Mouse (Mus musculus) stomach, embryonic 15.5 days (tissue): ENCODE results near the gene Osbpl3. TPM values are rescaled to one million over a fixed set of nuclear protein-coding genes. Genes with fewer than 3 reads are reported as not detected.
"Not testable (repeated sequence)": the region's sequence is repeated elsewhere in the genome, so short reads cannot be mapped to it uniquely, and the experiment has no call there.

Experiments
- ATAC-seq: fragments of 200-750 bp; cut with Nextera tagmentation; 2 replicates; pipeline ENCODE4 v1.8.0; 2017; ENCODE audit warnings: low read depth, moderate number of reproducible peaks, moderate TSS enrichment; ENCODE audit not compliant: insufficient read depth, low FRiP score
- H3K27ac ChIP-seq: fragments of 300-500 bp; sonication (generic); 2 replicates; pipeline ENCODE4 v1.5.1; 2015; ENCODE audit warnings: mild to moderate bottlenecking, inconsistent platforms
- H3K27me3 ChIP-seq: fragments of 300-500 bp; sonication (generic); replicated peaks from 2 replicates; pipeline ENCODE4 v1.6.1; 2015; ENCODE audit warnings: inconsistent platforms
- H3K36me3 ChIP-seq: fragments of 300-500 bp; sonication (generic); 2 replicates; pipeline ENCODE4 v1.6.1; 2015; ENCODE audit warnings: inconsistent platforms
- H3K4me1 ChIP-seq: fragments of 300-500 bp; sonication (generic); 2 replicates; pipeline ENCODE4 v1.6.1; 2015; ENCODE audit warnings: inconsistent platforms
- H3K4me2 ChIP-seq: fragments of 300-500 bp; sonication (generic); 2 replicates; pipeline ENCODE4 v1.6.1; 2015; ENCODE audit warnings: mild to moderate bottlenecking, inconsistent platforms
- H3K4me3 ChIP-seq: fragments of 300-500 bp; sonication (generic); replicated peaks from 2 replicates; pipeline ENCODE4 v1.5.1; 2015; ENCODE audit warnings: inconsistent platforms
- H3K9ac ChIP-seq: fragments of 300-500 bp; sonication (generic); 2 replicates; pipeline ENCODE4 v1.6.1; 2015; ENCODE audit warnings: inconsistent platforms
- H3K9me3 ChIP-seq: fragments of 300-500 bp; sonication (generic); 2 replicates; pipeline ENCODE4 v1.6.1; 2016; ENCODE audit warnings: inconsistent platforms
- WGBS: fragments of 180-500 bp; shearing (Covaris S2); methylation state at CpG from one replicate; pipeline ENCODE4 v1.1.7; 2015; 5-methylcytosine and 5-hydroxymethylcytosine counted together
- polyA plus RNA-seq: library from polyadenylated mRNA; unstranded; fragments of >200 nt; fragmentation: Nextera tagmentation; extraction: Ambion mirVana; gene quantifications from 2 replicates; pipeline ENCODE4 v1.2.1, GENCODE M21; 2015

Osbpl3 gene
- polyA plus RNA-seq, 1 experiment from 2014 or later = 12.0 TPM

DNA sequence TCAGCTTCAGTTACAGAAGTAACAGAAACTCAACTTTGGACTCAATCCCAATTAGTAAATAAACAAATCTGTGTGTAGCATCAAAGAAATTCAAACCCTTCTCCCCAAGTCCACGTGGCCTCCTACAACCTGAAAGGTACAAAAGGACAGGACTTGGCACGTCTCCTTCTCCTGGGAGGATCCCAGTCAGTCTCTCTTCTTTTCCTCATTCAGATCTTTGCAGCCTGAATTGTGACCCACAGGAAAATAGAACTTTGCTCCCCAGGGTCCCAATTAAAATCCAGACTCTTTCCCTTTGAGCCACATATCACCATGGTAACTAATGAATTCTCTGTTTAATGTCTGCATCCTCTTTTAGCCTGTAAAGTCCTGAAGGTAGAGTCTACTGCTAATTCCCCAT is 10.4 kb downstream of the Osbpl3 start:
- Histone ChIP-seq H3K9me3 (no peaks in the 10 kb centered on the region), H3K4me2 (no peak overlapping the region), H3K4me3 (no peak overlapping the region), H3K27ac (no peak overlapping the region), H3K36me3 (no peaks in the 10 kb centered on the region), H3K4me1 (no peaks in the 10 kb centered on the region), H3K27me3 (no peaks in the 10 kb centered on the region), H3K9ac (no peak overlapping the region)
- WGBS = 73% methylated on average over 2 of the region's 2 CpGs
- ATAC-seq = no peak

DNA sequence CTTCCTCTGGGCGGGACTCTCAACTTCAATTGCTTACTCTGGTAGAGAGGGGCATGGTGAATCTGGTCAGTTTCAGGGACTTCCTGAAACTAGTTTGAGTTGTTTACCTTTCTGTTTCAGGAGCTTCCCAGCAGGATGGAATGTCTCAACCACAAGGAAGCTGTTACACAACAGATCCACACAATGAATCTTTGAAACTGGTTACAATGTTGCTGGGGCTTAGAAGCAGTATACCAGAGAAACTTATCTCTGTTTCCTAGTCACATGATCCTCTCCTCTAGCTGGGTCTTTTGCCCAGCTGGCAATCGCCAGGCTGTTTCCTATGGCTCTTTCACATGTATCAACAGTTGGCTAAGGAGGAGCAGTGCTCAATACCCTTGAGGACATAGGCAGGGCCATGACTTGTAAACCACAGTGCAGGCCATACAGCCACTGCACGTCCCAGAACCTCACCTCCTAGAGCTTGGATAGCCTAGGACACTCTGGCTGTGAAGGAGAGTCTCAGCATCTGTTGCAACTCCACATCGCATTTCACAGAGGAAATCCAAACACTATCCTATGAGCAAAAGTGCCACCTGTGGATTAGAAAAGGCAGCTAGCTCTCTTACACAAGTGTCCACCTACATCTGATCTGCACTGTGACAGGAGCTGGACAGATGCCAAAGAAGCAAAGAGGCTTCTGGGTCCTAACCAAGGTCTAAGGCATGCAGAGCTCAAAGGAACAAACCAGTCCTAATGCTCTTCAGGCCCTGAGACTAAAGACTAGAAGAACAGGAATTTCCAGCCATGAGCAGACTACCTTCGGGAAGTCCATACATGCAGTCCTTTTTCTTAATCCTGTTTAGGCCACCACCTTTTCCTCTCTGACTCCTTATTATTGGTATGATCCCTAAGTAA is 14.8 kb downstream of the Osbpl3 start:
- H3K4me2 ChIP-seq = no peak overlapping the region
- H3K36me3 ChIP-seq = no peaks in the 10 kb centered on the region
- no peaks in the 10 kb centered on the region for H3K4me1 ChIP-seq
- WGBS = 80% methylated on average over 5 of the region's 5 CpGs
- no peak overlapping the region for H3K4me3 ChIP-seq
- no peaks in the 10 kb centered on the region for H3K27me3 ChIP-seq
- H3K27ac ChIP-seq = peak overlapping the region; percentile 64
- H3K9me3 ChIP-seq = no peaks in the 10 kb centered on the region
- no peak overlapping the region for H3K9ac ChIP-seq
- peak; percentile 83 for ATAC-seq

DNA sequence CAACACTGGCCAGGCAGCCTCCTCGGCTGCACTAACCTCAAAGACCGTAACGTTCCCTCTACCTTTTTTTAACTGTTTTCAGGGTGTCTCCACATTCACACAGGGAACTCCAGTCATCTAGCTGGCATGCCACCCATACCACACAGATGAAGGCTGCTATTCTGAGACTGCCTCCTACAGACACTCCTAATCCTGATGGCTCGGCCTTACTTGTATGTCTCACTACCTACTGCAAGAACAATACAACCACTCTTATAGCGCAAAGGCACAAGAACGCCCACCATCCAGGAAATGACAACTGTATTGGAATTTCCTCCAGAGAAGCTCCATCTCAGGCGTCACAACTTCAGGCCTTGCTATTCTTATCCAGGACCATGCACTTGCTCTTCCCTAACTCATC is 15.8 kb downstream of the Osbpl3 start:
- Histone ChIP-seq H3K4me3 (no peak overlapping the region), H3K4me1 (no peaks in the 10 kb centered on the region), H3K9ac (no peak overlapping the region), H3K36me3 (no peaks in the 10 kb centered on the region), H3K4me2 (no peak overlapping the region), H3K27me3 (no peaks in the 10 kb centered on the region), H3K27ac (no peak overlapping the region; the same call in 1 of the 2 replicates), H3K9me3 (no peaks in the 10 kb centered on the region)
- 93% methylated on average over 7 of the region's 7 CpGs for WGBS
- no peak for ATAC-seq

DNA sequence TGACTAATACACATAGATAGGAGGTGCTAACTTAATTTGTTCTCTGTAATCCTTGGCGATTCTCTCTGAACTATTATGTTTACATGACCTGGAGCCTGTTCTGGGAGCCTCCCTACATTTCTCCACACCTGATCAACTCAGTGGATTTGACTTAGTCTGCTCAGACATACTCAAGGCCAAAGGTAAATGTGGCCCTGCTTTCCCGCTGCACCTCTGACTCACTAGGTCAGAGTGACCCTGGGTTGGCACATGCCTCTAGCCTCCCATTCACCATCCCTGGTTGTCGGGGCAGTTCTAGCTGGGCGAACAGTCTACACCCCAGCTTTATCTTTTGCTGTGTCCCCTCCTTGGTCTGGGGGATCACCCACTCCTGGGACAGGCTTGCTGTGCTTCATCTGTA is 17.1 kb downstream of the Osbpl3 start:
- not testable (repeated sequence) for H3K9ac ChIP-seq, H3K36me3 ChIP-seq, H3K4me1 ChIP-seq, H3K27me3 ChIP-seq, ATAC-seq, H3K4me2 ChIP-seq, H3K9me3 ChIP-seq, H3K4me3 ChIP-seq, H3K27ac ChIP-seq
- WGBS = 84% methylated on average over 4 of the region's 4 CpGs

DNA sequence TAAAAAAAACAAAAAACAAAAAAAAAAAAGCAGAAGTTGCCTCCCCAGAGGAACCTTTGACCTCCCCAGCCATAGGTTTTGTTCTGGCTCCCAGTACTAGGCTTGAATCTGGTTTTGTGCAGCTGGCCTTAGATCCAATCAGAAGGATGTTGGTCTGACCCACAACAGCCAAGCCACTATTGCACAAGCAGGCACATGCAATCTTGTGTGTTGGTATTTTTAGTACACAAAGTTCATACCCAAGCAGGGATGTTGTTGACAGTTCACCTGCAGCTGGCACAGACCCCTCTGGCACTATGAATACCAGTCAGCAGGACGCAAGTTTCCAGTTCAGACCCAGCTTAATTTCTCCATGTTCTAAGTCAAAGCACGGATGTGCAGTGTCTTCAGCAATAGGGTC is 18.2 kb downstream of the Osbpl3 start:
- no peaks in the 10 kb centered on the region for H3K27me3 ChIP-seq
- no peak overlapping the region for H3K4me3 ChIP-seq
- 93% methylated on average over 2 of the region's 2 CpGs for WGBS
- ATAC-seq = no peak
- no peak overlapping the region for H3K4me2 ChIP-seq
- no peaks in the 10 kb centered on the region for H3K36me3 ChIP-seq
- no peaks in the 10 kb centered on the region for H3K4me1 ChIP-seq
- no peaks in the 10 kb centered on the region for H3K9me3 ChIP-seq
- H3K27ac ChIP-seq = no peak overlapping the region
- H3K9ac ChIP-seq = no peak overlapping the region

- Histone ChIP-seq H3K4me3 (no peak overlapping the region), H3K9me3 (no peaks in the 10 kb centered on the region), H3K9ac (no peak overlapping the region), H3K27me3 (no peaks in the 10 kb centered on the region), H3K4me1 (no peaks in the 10 kb centered on the region), H3K4me2 (no peak overlapping the region), H3K27ac (no peak overlapping the region), H3K36me3 (no peaks in the 10 kb centered on the region)
- no peak for ATAC-seq
- WGBS = 65% methylated on average over 2 of the region's 2 CpGs
Observed at GRCm38 (mm10) chr6:50436661-50437060, 19.3 kb downstream of the Osbpl3 start.

- H3K27me3 ChIP-seq = no peaks in the 10 kb centered on the region
- no peaks in the 10 kb centered on the region for H3K4me1 ChIP-seq
- 83% methylated on average over 5 of the region's 5 CpGs for WGBS
- no peak overlapping the region for H3K27ac ChIP-seq
- no peak overlapping the region for H3K4me3 ChIP-seq
- no peaks in the 10 kb centered on the region for H3K9me3 ChIP-seq
- no peak for ATAC-seq
- H3K9ac ChIP-seq = no peak overlapping the region
- H3K4me2 ChIP-seq = no peak overlapping the region
- no peaks in the 10 kb centered on the region for H3K36me3 ChIP-seq
Observed at GRCm38 (mm10) chr6:50432491-50432890, 23.5 kb downstream of the Osbpl3 start.

- H3K36me3 ChIP-seq = no peaks in the 10 kb centered on the region
- H3K27ac ChIP-seq = no peak overlapping the region
- no peak for ATAC-seq
- no peak overlapping the region for H3K4me3 ChIP-seq
- no peaks in the 10 kb centered on the region for H3K27me3 ChIP-seq
- 86% methylated on average over 7 of the region's 7 CpGs for whole genome bisulfite sequencing
- H3K9ac ChIP-seq = no peak overlapping the region
- no peaks in the 10 kb centered on the region for H3K9me3 ChIP-seq
- no peaks in the 10 kb centered on the region for H3K4me1 ChIP-seq
- no peak overlapping the region for H3K4me2 ChIP-seq
Observed at GRCm38 (mm10) chr6:50429299-50429698, 26.7 kb downstream of the Osbpl3 start.

DNA sequence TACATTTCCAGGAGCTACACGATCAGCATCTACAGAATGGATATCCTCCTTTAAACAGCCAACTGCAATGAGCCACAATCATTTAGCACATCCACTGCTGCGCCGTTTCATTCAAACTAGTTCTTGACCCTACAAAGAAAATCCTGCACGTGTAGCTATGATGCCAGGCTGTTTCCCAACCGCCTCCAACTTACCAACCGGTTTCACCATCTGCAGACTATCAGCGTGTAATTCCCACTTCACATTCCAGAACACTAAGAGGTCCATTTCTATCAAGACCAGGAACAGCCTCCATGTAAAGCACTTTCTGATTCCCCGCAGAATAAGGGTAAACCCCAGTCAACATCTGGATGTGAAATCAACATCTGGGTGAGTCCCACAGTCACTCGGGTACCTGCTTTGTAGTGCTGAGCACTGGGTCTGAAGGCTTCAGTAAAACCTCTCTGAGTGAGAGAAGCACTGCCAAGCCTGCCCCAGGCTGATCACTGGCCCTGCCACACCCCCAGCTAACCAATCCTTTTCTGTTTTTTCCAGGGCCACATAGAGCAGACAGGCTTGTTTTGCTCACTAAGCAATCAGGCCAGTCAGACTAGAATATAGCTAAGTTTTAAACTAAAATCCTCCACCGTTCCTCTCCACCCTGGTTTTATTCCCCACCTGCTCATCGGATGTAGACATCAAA is 28.8 kb downstream of the Osbpl3 start:
- no peak for ATAC-seq
- H3K4me3 ChIP-seq = no peak overlapping the region
- no peaks in the 10 kb centered on the region for H3K27me3 ChIP-seq
- H3K4me1 ChIP-seq = no peaks in the 10 kb centered on the region
- H3K9ac ChIP-seq = no peak overlapping the region
- no peaks in the 10 kb centered on the region for H3K36me3 ChIP-seq
- H3K27ac ChIP-seq = no peak overlapping the region
- WGBS = 81% methylated on average over 11 of the region's 11 CpGs
- no peak overlapping the region for H3K4me2 ChIP-seq
- no peaks in the 10 kb centered on the region for H3K9me3 ChIP-seq

DNA sequence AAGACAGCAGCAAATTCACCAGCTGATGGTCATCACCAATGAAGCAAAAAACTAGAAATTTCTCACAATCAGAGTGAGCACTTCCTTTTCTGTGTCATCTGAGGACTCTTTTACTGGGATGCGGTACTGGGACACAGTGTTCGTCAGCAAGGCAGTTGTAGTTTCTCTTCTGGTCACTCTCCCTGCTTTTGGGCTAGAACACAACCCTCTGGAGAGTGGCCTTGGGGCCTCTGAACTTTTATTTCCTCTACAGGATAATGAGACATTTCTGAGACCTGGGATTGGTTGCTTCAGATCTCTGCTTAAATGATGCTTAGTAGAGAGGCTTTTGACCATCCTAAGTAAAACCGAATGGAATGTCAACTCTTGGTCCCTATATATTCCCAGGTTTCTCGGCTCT is 29.4 kb downstream of the Osbpl3 start:
- no peaks in the 10 kb centered on the region for H3K4me1 ChIP-seq
- no peak for ATAC-seq
- H3K9ac ChIP-seq = no peak overlapping the region
- H3K27me3 ChIP-seq = no peaks in the 10 kb centered on the region
- H3K4me2 ChIP-seq = no peak overlapping the region
- H3K4me3 ChIP-seq = no peak overlapping the region
- 83% methylated on average over 4 of the region's 4 CpGs for WGBS
- H3K27ac ChIP-seq = no peak overlapping the region
- H3K36me3 ChIP-seq = no peaks in the 10 kb centered on the region
- H3K9me3 ChIP-seq = no peaks in the 10 kb centered on the region

DNA sequence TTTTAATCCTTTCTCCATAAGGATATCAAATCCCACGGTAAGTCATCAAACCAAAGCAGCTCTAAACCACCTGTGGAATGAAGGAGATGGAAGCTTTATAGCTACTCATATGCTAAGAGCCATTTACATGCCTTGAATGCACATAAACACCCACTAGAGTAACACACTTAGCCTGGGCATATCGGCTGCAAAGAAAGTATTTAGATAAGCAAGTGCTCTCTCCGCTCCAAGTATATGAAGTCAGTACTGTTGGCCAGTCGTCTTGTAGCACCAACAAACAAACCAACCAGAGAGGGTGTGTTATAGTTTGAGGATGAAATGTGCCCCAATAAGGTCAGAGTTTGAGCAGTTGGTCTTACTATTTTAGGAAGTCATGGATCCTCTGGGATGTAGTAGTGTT is 31.7 kb downstream of the Osbpl3 start:
- WGBS = 73% methylated on average over 4 of the region's 4 CpGs
- Histone ChIP-seq H3K27ac (no peak overlapping the region), H3K9ac (no peak overlapping the region), H3K36me3 (no peaks in the 10 kb centered on the region), H3K4me3 (no peak overlapping the region), H3K9me3 (no peaks in the 10 kb centered on the region), H3K4me2 (no peak overlapping the region), H3K4me1 (no peaks in the 10 kb centered on the region), H3K27me3 (no peaks in the 10 kb centered on the region)
- ATAC-seq = no peak

- no peak overlapping the region for H3K27ac ChIP-seq
- no peaks in the 10 kb centered on the region for H3K36me3 ChIP-seq
- H3K4me1 ChIP-seq = no peaks in the 10 kb centered on the region
- H3K9ac ChIP-seq = no peak overlapping the region
- no peaks in the 10 kb centered on the region for H3K27me3 ChIP-seq
- no peak overlapping the region for H3K4me2 ChIP-seq
- whole genome bisulfite sequencing = 76% methylated on average over 2 of the region's 2 CpGs
- no peak for ATAC-seq
- H3K9me3 ChIP-seq = no peaks in the 10 kb centered on the region
- no peak overlapping the region for H3K4me3 ChIP-seq
Observed at GRCm38 (mm10) chr6:50420413-50420812, 35.6 kb downstream of the Osbpl3 start.
